Mouse (Mus musculus): ENCODE data around the gene Mcoln3. TPM values are rescaled to one million over a fixed set of nuclear protein-coding genes. Genes with fewer than 3 reads are reported as not detected.

Gene Mcoln3
- total and polyA plus RNA-seq, 2 experiments from 2014 or later = 0.38 TPM

GRCm38 (mm10) chr3:146150560-146150959, 33.3 kb downstream of the Mcoln3 start:
- Histone ChIP-seq H3K4me1 (ENCODE audit: insufficient read depth, low read length) (peaks cover 3% of the 10 kb centered on the region; the same call in 1 of the 2 replicates), H3K9ac (replicated peaks; ENCODE audit: low read length, poor library complexity, severe bottlenecking) (no peak overlapping the region), H3K27ac (ENCODE audit: low read depth, low read length) (no peak overlapping the region), H3K4me2 (ENCODE audit: low read depth, low read length, poor library complexity, severe bottlenecking) (peak overlapping the region; percentile 77), H3K36me3 (ENCODE audit: insufficient read depth, low read length) (no peaks in the 10 kb centered on the region), H3K4me3 (ENCODE audit: low read depth, low read length) (no peak overlapping the region; the same call in 1 of the 2 replicates), H3K9me3 (ENCODE audit: low read length) (no peaks in the 10 kb centered on the region), H3K27me3 (ENCODE audit: insufficient read depth, low read length) (peaks cover 13% of the 10 kb centered on the region; the same call in 1 of the 2 replicates)
- TF ChIP-seq CTCF (IDR thresholded peaks at IDR 0.05) = no peak
- 29% methylated on average over 11 of the region's 11 CpGs for WGBS
- ATAC-seq (ENCODE audit: low FRiP score) (no peak), DNase-seq (ENCODE audit: low spot score) (no peak)

DNA sequence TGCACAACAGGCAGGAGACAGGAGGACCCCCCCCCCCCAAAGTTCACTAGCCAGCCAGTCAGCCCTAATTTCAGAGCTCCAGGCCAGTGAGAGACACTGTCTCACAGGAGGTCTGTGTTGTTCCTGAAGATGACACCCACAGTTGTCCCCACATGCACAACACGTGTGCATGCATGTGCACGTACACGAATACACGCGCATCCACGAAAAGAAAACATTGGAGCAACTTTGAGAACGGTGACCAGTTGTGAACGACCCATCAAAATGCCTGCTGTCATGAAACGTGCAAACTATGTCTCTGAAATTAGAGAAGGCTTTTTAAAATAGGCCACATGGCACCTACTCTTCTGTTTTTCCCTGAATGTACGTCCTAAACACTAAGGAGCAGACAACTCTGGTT, 34.1 kb downstream of the Mcoln3 start:
- H3K9ac ChIP-seq (replicated peaks; ENCODE audit: low read length, poor library complexity, severe bottlenecking) = no peak overlapping the region
- H3K4me3 ChIP-seq (ENCODE audit: low read depth, low read length) = no peak overlapping the region
- peaks cover 13% of the 10 kb centered on the region; the same call in 1 of the 2 replicates for H3K27me3 ChIP-seq (ENCODE audit: insufficient read depth, low read length)
- no peaks in the 10 kb centered on the region for H3K9me3 ChIP-seq (ENCODE audit: low read length)
- ATAC-seq (ENCODE audit: low FRiP score) (no peak), DNase-seq (ENCODE audit: low spot score) (no peak)
- 94% methylated on average over 10 of the region's 10 CpGs for WGBS
- H3K4me2 ChIP-seq (ENCODE audit: low read depth, low read length, poor library complexity, severe bottlenecking) = no peak overlapping the region
- H3K36me3 ChIP-seq (ENCODE audit: insufficient read depth, low read length) = no peaks in the 10 kb centered on the region
- H3K4me1 ChIP-seq (ENCODE audit: insufficient read depth, low read length) = peaks cover 3% of the 10 kb centered on the region; the same call in 1 of the 2 replicates
- H3K27ac ChIP-seq (ENCODE audit: low read depth, low read length) = no peak overlapping the region
- TF ChIP-seq CTCF (IDR thresholded peaks at IDR 0.05) = no peak

DNA sequence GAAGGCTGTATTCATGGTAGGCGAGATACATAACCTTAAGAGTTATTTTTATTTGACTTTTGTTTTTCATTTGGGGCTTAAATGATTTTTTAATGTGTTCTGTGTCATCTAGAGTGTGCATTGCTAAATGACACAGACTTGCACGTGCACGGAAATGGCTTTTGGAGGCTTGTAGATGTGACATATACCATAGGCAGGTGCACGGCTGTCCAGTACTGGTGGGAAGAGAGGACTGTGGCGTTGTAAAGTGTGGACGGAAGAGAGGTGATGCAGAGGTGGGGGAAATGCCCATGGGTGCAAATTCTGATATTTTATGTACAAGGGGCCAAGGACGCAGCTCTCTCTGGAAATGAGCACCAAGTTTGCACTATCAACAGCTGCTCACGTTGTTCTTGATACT, 34.5 kb downstream of the Mcoln3 start:
- no peaks in the 10 kb centered on the region for H3K9me3 ChIP-seq (ENCODE audit: low read length)
- no peak overlapping the region for H3K27ac ChIP-seq (ENCODE audit: low read depth, low read length)
- no peak for ATAC-seq (ENCODE audit: low FRiP score)
- peaks cover 13% of the 10 kb centered on the region; the same call in 1 of the 2 replicates for H3K27me3 ChIP-seq (ENCODE audit: insufficient read depth, low read length)
- peaks cover 3% of the 10 kb centered on the region; the same call in 1 of the 2 replicates for H3K4me1 ChIP-seq (ENCODE audit: insufficient read depth, low read length)
- DNase-seq (ENCODE audit: low spot score) = no peak
- H3K4me3 ChIP-seq (ENCODE audit: low read depth, low read length) = no peak overlapping the region
- no peak for TF ChIP-seq CTCF (IDR thresholded peaks at IDR 0.05)
- no peak overlapping the region for H3K9ac ChIP-seq (replicated peaks; ENCODE audit: low read length, poor library complexity, severe bottlenecking)
- no peak overlapping the region for H3K4me2 ChIP-seq (ENCODE audit: low read depth, low read length, poor library complexity, severe bottlenecking)
- WGBS = 95% methylated on average over 8 of the region's 8 CpGs
- H3K36me3 ChIP-seq (ENCODE audit: insufficient read depth, low read length) = no peaks in the 10 kb centered on the region

- no peak for TF ChIP-seq CTCF (IDR thresholded peaks at IDR 0.05)
- Histone ChIP-seq H3K27ac (ENCODE audit: low read depth, low read length) (no peak overlapping the region), H3K9ac (replicated peaks; ENCODE audit: low read length, poor library complexity, severe bottlenecking) (no peak overlapping the region), H3K4me2 (ENCODE audit: low read depth, low read length, poor library complexity, severe bottlenecking) (no peak overlapping the region), H3K27me3 (ENCODE audit: insufficient read depth, low read length) (peaks cover 13% of the 10 kb centered on the region; the same call in 1 of the 2 replicates), H3K36me3 (ENCODE audit: insufficient read depth, low read length) (no peaks in the 10 kb centered on the region), H3K9me3 (ENCODE audit: low read length) (no peaks in the 10 kb centered on the region), H3K4me1 (ENCODE audit: insufficient read depth, low read length) (peaks cover 3% of the 10 kb centered on the region; the same call in 1 of the 2 replicates), H3K4me3 (ENCODE audit: low read depth, low read length) (no peak overlapping the region)
- 90% methylated on average over 8 of the region's 8 CpGs for WGBS
- no peak for ATAC-seq (ENCODE audit: low FRiP score)
- no peak for DNase-seq (ENCODE audit: low spot score)
Measured at GRCm38 (mm10) chr3:146152348-146152747, 35.1 kb downstream of the Mcoln3 start.

GRCm38 (mm10) chr3:146152913-146153312, 35.7 kb downstream of the Mcoln3 start:
- no peaks in the 10 kb centered on the region for H3K36me3 ChIP-seq (ENCODE audit: insufficient read depth, low read length)
- no peak overlapping the region for H3K27ac ChIP-seq (ENCODE audit: low read depth, low read length)
- no peak overlapping the region for H3K9ac ChIP-seq (replicated peaks; ENCODE audit: low read length, poor library complexity, severe bottlenecking)
- 82% methylated on average over 2 of the region's 2 CpGs for WGBS
- peaks cover 13% of the 10 kb centered on the region; the same call in 1 of the 2 replicates for H3K27me3 ChIP-seq (ENCODE audit: insufficient read depth, low read length)
- DNase-seq (ENCODE audit: low spot score) (no peak), ATAC-seq (ENCODE audit: low FRiP score) (no peak)
- H3K4me1 ChIP-seq (ENCODE audit: insufficient read depth, low read length) = peaks cover 3% of the 10 kb centered on the region; the same call in 1 of the 2 replicates
- H3K4me3 ChIP-seq (ENCODE audit: low read depth, low read length) = no peak overlapping the region
- H3K4me2 ChIP-seq (ENCODE audit: low read depth, low read length, poor library complexity, severe bottlenecking) = no peak overlapping the region
- no peaks in the 10 kb centered on the region for H3K9me3 ChIP-seq (ENCODE audit: low read length)
- TF ChIP-seq CTCF (IDR thresholded peaks at IDR 0.05) = no peak

DNA sequence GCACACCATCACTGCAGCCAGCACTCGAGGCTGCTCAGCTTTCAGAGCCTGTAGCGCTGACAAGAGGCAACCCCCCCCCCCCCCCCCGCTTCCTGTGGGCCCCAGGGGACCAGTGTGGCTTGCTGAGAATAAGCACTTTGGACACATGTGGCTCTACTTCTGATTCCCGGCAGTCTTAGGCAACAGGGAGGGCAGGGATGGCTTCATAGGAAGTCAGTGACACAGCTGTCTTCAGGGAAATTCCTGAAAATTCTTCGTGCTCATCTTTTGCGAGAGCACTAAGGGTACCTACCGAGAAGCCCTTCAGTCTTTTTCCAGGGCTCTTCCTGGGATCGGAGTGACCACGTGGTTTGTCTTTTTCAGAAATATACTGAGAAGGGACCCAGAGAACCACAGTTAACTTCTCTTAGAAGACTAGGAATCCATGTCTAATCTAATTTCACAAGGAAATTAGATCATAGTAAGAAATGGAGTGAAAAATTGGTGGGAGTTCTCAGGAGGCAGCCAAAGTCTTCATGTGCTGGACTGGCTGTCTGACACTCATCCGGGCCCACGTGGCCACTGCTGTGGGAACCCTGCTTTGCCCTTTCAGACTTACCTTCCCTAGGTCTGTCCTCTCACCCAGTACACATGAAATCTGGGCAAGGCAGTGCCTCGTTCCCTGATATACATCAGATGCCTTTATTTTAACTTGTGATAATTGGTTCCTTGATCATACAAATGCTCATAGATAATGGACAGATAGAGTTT, 36.8 kb downstream of the Mcoln3 start:
- Histone ChIP-seq H3K4me1 (ENCODE audit: insufficient read depth, low read length) (peaks cover 3% of the 10 kb centered on the region; the same call in 1 of the 2 replicates), H3K9ac (replicated peaks; ENCODE audit: low read length, poor library complexity, severe bottlenecking) (no peak overlapping the region), H3K4me3 (ENCODE audit: low read depth, low read length) (no peak overlapping the region), H3K9me3 (ENCODE audit: low read length) (no peaks in the 10 kb centered on the region), H3K4me2 (ENCODE audit: low read depth, low read length, poor library complexity, severe bottlenecking) (no peak overlapping the region), H3K27me3 (ENCODE audit: insufficient read depth, low read length) (peaks cover 13% of the 10 kb centered on the region; the same call in 1 of the 2 replicates), H3K27ac (ENCODE audit: low read depth, low read length) (no peak overlapping the region), H3K36me3 (ENCODE audit: insufficient read depth, low read length) (no peaks in the 10 kb centered on the region)
- no peak for ATAC-seq (ENCODE audit: low FRiP score)
- DNase-seq (ENCODE audit: low spot score) = peak; percentile 3
- WGBS = 21% methylated on average over 12 of the region's 12 CpGs
- no peak for TF ChIP-seq CTCF (IDR thresholded peaks at IDR 0.05)

All from midbrain, postnatal 0 days (tissue).